Mouse (Mus musculus) embryonic facial prominence, embryonic 12.5 days (tissue): Measurements from ENCODE around the gene P3h1. TPM values are rescaled to one million over a fixed set of nuclear protein-coding genes. Genes with fewer than 3 reads are reported as not detected.

ENCODE experiments used
- ATAC-seq: fragments of 200-750 bp; cut with Nextera tagmentation; 2 replicates; pipeline ENCODE4 v1.8.0; 2017; ENCODE audit not compliant: insufficient number of reproducible peaks, insufficient read depth, low FRiP score, low TSS enrichment
- H3K27ac ChIP-seq: fragments of 300-500 bp; sonication (generic); 2 replicates; pipeline ENCODE4 v1.5.1; 2016; ENCODE audit warnings: mild to moderate bottlenecking
- H3K27me3 ChIP-seq: fragments of 300-500 bp; sonication (generic); 2 replicates; pipeline ENCODE4 v1.6.1; 2016; ENCODE audit warnings: mild to moderate bottlenecking, moderate library complexity
- H3K36me3 ChIP-seq: fragments of 300-500 bp; sonication (generic); 2 replicates; pipeline ENCODE4 v1.6.1; 2016; ENCODE audit warnings: mild to moderate bottlenecking
- H3K4me1 ChIP-seq: fragments of 300-500 bp; sonication (generic); 2 replicates; pipeline ENCODE4 v1.6.1; 2016
- H3K4me2 ChIP-seq: fragments of 300-500 bp; sonication (generic); replicated peaks from 2 replicates; pipeline ENCODE4 v1.6.1; 2016; ENCODE audit warnings: mild to moderate bottlenecking, moderate library complexity
- H3K4me3 ChIP-seq: fragments of 300-500 bp; sonication (generic); 2 replicates; pipeline ENCODE4 v1.5.1; 2016; ENCODE audit warnings: mild to moderate bottlenecking
- H3K9ac ChIP-seq: fragments of 300-500 bp; sonication (generic); 2 replicates; pipeline ENCODE4 v1.6.1; 2016; ENCODE audit warnings: mild to moderate bottlenecking, moderate library complexity
- H3K9me3 ChIP-seq: fragments of 300-500 bp; sonication (generic); 2 replicates; pipeline ENCODE4 v1.6.1; 2016; ENCODE audit warnings: mild to moderate bottlenecking, moderate library complexity
- WGBS: fragments of 180-500 bp; shearing (Covaris S2); methylation state at CpG from one replicate; pipeline ENCODE4 v1.1.7; 2016; 5-methylcytosine and 5-hydroxymethylcytosine counted together
- polyA plus RNA-seq: library from polyadenylated mRNA; unstranded; fragments of >200 nt; fragmentation: Nextera tagmentation; extraction: Ambion mirVana; gene quantifications from 2 replicates; pipeline ENCODE4 v1.2.1, GENCODE M21; 2016

The P3h1 gene
- polyA plus RNA-seq, 1 experiment from 2014 or later = 39.1 TPM

GRCm38 (mm10) chr4:119284861-119285260 is 52.1 kb downstream of the P3h1 start:
- ATAC-seq = no peak
- 91% methylated on average over 1 of the region's 1 CpGs for WGBS
- H3K4me2 ChIP-seq = no peak overlapping the region
- H3K36me3 ChIP-seq = peaks cover 52% of the 10 kb centered on the region
- H3K9me3 ChIP-seq = no peaks in the 10 kb centered on the region
- H3K9ac ChIP-seq = no peak overlapping the region
- H3K4me3 ChIP-seq = no peak overlapping the region
- no peaks in the 10 kb centered on the region for H3K27me3 ChIP-seq
- no peaks in the 10 kb centered on the region for H3K4me1 ChIP-seq
- H3K27ac ChIP-seq = no peak overlapping the region

- no peak for ATAC-seq
- H3K27me3 ChIP-seq = no peaks in the 10 kb centered on the region
- H3K9me3 ChIP-seq = no peaks in the 10 kb centered on the region
- H3K9ac ChIP-seq = no peak overlapping the region
- 87% methylated on average over 2 of the region's 2 CpGs for WGBS
- H3K27ac ChIP-seq = no peak overlapping the region
- no peak overlapping the region for H3K4me3 ChIP-seq
- H3K4me2 ChIP-seq = no peak overlapping the region
- H3K4me1 ChIP-seq = no peaks in the 10 kb centered on the region
- peaks cover 48% of the 10 kb centered on the region for H3K36me3 ChIP-seq
Measured at GRCm38 (mm10) chr4:119285336-119285735, 52.6 kb downstream of the P3h1 start.

- 78% methylated on average over 1 of the region's 1 CpGs for WGBS
- ATAC-seq = no peak
- peak overlapping the region; percentile 97; the same call in 1 of the 2 replicates for H3K9ac ChIP-seq
- H3K9me3 ChIP-seq = no peaks in the 10 kb centered on the region
- peak overlapping the region; percentile 98 for H3K4me3 ChIP-seq
- H3K4me1 ChIP-seq = peaks cover 16% of the 10 kb centered on the region
- peak overlapping the region; percentile 86 for H3K4me2 ChIP-seq
- peaks cover 12% of the 10 kb centered on the region; the same call in 1 of the 2 replicates for H3K36me3 ChIP-seq
- H3K27ac ChIP-seq = no peak overlapping the region
- no peaks in the 10 kb centered on the region for H3K27me3 ChIP-seq
Measured at GRCm38 (mm10) chr4:119291921-119292320, 59.2 kb downstream of the P3h1 start.

GRCm38 (mm10) chr4:119292771-119293573 is 60.3 kb downstream of the P3h1 start:
- H3K9me3 ChIP-seq = no peaks in the 10 kb centered on the region
- no peak for ATAC-seq
- WGBS = under 1% methylated on average over 24 of the region's 24 CpGs

GRCm38 (mm10) chr4:119293574-119294258 is 61.0 kb downstream of the P3h1 start:
- Histone ChIP-seq H3K9ac (peak overlapping the region; percentile 97), H3K4me3 (peak overlapping the region; percentile 98), H3K4me2 (peak overlapping the region; percentile 86), H3K36me3 (peaks cover 8% of the 10 kb centered on the region; the same call in 1 of the 2 replicates), H3K4me1 (peaks cover 19% of the 10 kb centered on the region), H3K27me3 (no peaks in the 10 kb centered on the region), H3K9me3 (no peaks in the 10 kb centered on the region), H3K27ac (peak overlapping the region; percentile 89)
- peak; percentile 1; the same call in 1 of the 2 replicates for ATAC-seq
- under 1% methylated on average over 54 of the region's 80 CpGs for WGBS

More at GRCm38 (mm10) chr4:119292771-119293573, 60.3 kb downstream of the P3h1 start:
- Histone ChIP-seq H3K4me1 (peaks cover 19% of the 10 kb centered on the region), H3K4me2 (peak overlapping the region; percentile 86), H3K9ac (peak overlapping the region; percentile 97), H3K27ac (peak overlapping the region; percentile 89; the same call in 1 of the 2 replicates), H3K36me3 (peaks cover 12% of the 10 kb centered on the region; the same call in 1 of the 2 replicates), H3K27me3 (no peaks in the 10 kb centered on the region), H3K4me3 (peak overlapping the region; percentile 98)

GRCm38 (mm10) chr4:119294415-119295133 is 61.9 kb downstream of the P3h1 start, which contains the start of gene Ybx1:
Gene Ybx1 (minus strand): TSS chr4:119294604.
- Histone ChIP-seq H3K4me3 (peak within 1 kb of the TSS; percentile 98), H3K4me2 (peak within 1 kb of the TSS; percentile 86), H3K9me3 (no peaks in the 10 kb centered on the region), H3K36me3 (peaks cover 5% of the 10 kb centered on the region; the same call in 1 of the 2 replicates), H3K4me1 (peaks cover 19% of the 10 kb centered on the region), H3K9ac (peak within 1 kb of the TSS; percentile 97), H3K27me3 (no peaks in the 10 kb centered on the region), H3K27ac (peak within 1 kb of the TSS; percentile 92)
- peak; percentile 98 for ATAC-seq
- under 1% methylated on average over 61 of the region's 61 CpGs for WGBS

- Histone ChIP-seq H3K4me3 (peak overlapping the region; percentile 98), H3K27me3 (no peaks in the 10 kb centered on the region), H3K27ac (peak overlapping the region; percentile 92), H3K36me3 (peaks cover 5% of the 10 kb centered on the region; the same call in 1 of the 2 replicates), H3K9ac (peak overlapping the region; percentile 70), H3K4me2 (peak overlapping the region; percentile 58), H3K9me3 (no peaks in the 10 kb centered on the region), H3K4me1 (peaks cover 19% of the 10 kb centered on the region)
- no peak for ATAC-seq
- 9% methylated on average over 6 of the region's 6 CpGs for WGBS
Measured at GRCm38 (mm10) chr4:119295134-119295453, 62.4 kb downstream of the P3h1 start.

GRCm38 (mm10) chr4:119297361-119297760 is 64.6 kb downstream of the P3h1 start:
- peaks cover 13% of the 10 kb centered on the region for H3K4me1 ChIP-seq

More at GRCm38 (mm10) chr4:119297361-119297760, 64.6 kb downstream of the P3h1 start:
- Histone ChIP-seq H3K9ac (no peak overlapping the region), H3K27me3 (no peaks in the 10 kb centered on the region), H3K4me2 (no peak overlapping the region), H3K4me3 (no peak overlapping the region), H3K27ac (no peak overlapping the region), H3K36me3 (no peaks in the 10 kb centered on the region), H3K9me3 (no peaks in the 10 kb centered on the region)
- 56% methylated on average over 2 of the region's 2 CpGs for WGBS
- no peak for ATAC-seq

Other genes with a start within 250 kb of the P3h1 start
- 109 and 111 TPM in 2 replicates for gene Slc2a1, start 124.2 kb upstream of the P3h1 start, polyA plus RNA-seq
- 7.7 and 7.8 TPM in 2 replicates for gene Zfp691, start 58.7 kb upstream of the P3h1 start, polyA plus RNA-seq
- 8.4 and 8.9 TPM in 2 replicates for gene Ermap, start 42.9 kb upstream of the P3h1 start, polyA plus RNA-seq
- gene Svbp, start 37.6 kb upstream of the P3h1 start, polyA plus RNA-seq = 189 TPM in 2 replicates
- gene Tmem269, start 14.7 kb upstream of the P3h1 start, polyA plus RNA-seq = not detected in 2 replicates
- 42.2 and 43.8 TPM in 2 replicates for gene AU022252, start 203 bp upstream of the P3h1 start, polyA plus RNA-seq
- 0.12 TPM in 1 of 2 replicates, not detected in the other for gene Cldn19, start 22.5 kb downstream of the P3h1 start, polyA plus RNA-seq
- gene Ybx1, start 61.7 kb downstream of the P3h1 start, polyA plus RNA-seq = 1,059 and 1,113 TPM in 2 replicates
- gene Ppih, start 87.6 kb downstream of the P3h1 start, polyA plus RNA-seq = 120 and 125 TPM in 2 replicates
- gene Ccdc30, start 182.6 kb downstream of the P3h1 start, polyA plus RNA-seq = 8.3 and 9.5 TPM in 2 replicates
- gene Ppcs, start 189.5 kb downstream of the P3h1 start, polyA plus RNA-seq = 28.7 and 31.3 TPM in 2 replicates
- 0.14 TPM in 1 of 2 replicates, not detected in the other for gene Zmynd12, start 189.9 kb downstream of the P3h1 start, polyA plus RNA-seq